Mouse (Mus musculus) large intestine, adult 2 months (tissue): ENCODE measurements around the gene Htr1d. TPM values are rescaled to one million over a fixed set of nuclear protein-coding genes. Genes with fewer than 3 reads are reported as not detected.

Experiments used
- DNase-seq: peaks from one replicate; pipeline ENCODE4 v3.0.0-alpha.2; 2012; ENCODE audit warnings: low read depth, low spot score
- WGBS: fragments of 180-500 bp; shearing (Covaris S2); methylation state at CpG from one replicate; pipeline ENCODE4 v1.1.7; 2018; 5-methylcytosine and 5-hydroxymethylcytosine counted together
- polyA plus RNA-seq: library from polyadenylated mRNA; depleted of rRNA; stranded (reverse); fragments of >200 nt; gene quantifications from 2 replicates; pipeline ENCODE4 v1.2.3, GENCODE M21; 2012

Htr1d gene
- polyA plus RNA-seq, 1 experiment = 0.16 TPM

DNA sequence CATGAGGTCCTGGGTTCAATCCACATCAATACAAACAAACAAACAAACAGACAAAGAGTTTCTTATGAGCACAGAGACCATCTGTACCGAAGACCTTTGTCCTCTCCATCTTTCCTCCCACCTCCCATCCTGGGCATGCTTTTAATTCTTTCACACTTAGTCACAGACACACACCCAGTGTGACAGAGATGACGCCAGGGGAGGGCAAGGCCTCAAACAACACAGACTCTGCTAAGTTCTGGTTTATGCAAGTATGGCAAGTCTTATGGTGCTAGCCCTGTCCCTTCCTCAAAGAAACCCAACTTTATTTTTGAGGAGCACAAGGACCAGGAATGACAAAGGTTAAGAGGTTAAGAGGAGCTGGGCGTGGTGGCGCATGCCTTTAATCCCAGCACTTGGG, 26.9 kb downstream of the Htr1d start:
- 64% methylated on average over 4 of the region's 4 CpGs for WGBS
- no peak for DNase-seq

DNA sequence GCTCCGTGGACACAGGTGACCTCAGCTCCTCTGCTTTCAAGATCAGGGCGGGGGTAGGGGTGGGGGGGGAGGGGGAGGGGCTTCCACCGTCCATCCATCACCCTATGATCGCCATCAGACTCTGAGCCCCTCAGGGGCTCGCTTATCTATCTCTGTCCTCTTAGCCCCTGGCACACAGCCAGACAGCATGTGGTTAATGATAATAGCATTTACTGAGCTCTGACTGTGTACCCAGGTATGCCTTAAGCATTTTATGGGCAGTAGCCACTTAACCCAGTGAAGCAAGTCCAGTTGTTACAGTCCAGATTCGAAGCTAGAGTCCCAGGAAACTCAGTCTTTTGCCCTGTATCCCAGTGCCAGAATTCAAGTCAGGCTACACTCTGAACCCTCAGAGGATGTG, 28.2 kb downstream of the Htr1d start:
- no peak for DNase-seq
- 6% methylated on average over 6 of the region's 6 CpGs for WGBS

GRCm38 (mm10) chr4:136452286-136452685, 29.0 kb downstream of the Htr1d start:
- DNase-seq = no peak
- 76% methylated on average over 3 of the region's 3 CpGs for WGBS

DNA sequence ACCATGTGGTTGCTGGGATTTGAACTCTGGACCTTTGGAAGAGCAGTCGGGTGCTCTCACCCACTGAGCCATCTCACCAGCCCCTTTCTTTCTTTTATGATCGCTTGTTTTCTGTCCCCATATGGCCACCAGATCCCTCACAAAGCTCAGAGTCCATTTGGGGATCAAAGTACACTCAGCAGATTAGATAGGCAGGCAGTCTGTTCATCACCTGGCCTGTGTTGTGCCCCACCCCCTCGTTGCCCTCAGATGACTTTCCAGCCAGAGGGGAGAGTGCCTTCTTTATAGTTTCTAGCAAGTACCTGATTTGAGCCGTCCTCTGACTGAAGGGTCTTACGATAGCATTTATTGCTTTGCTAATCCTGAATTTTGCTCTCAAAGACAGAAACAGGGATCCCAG, 29.5 kb downstream of the Htr1d start:
- DNase-seq = no peak
- 27% methylated on average over 5 of the region's 5 CpGs for WGBS

GRCm38 (mm10) chr4:136454850-136455260, 31.5 kb downstream of the Htr1d start:
- 4% methylated on average over 10 of the region's 10 CpGs for WGBS
- DNase-seq = no peak

GRCm38 (mm10) chr4:136456516-136457218, 33.3 kb downstream of the Htr1d start:
- no peak for DNase-seq
- 88% methylated on average over 6 of the region's 6 CpGs for WGBS

DNA sequence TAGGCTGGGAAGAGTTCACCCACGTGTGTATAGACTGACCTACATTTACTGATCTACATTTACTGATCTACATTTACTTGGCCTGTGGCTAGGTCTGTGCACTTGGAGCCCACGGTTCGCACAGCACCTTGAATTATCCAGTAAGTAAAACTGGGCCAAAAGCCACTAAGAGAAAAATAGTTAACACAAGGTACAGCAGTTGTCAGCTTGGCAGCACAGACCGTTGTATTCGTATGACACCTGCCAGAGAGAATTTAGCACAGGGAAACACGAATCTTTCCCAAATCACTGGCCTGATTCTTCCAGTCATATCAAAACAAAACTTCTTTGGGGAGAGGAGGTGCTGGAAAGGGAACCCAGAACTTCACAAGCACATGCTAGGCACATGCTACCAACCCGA, 35.0 kb downstream of the Htr1d start:
- 87% methylated on average over 7 of the region's 7 CpGs for WGBS

GRCm38 (mm10) chr4:136459210-136459609, 35.9 kb downstream of the Htr1d start:
- WGBS = 77% methylated on average over 12 of the region's 12 CpGs
- DNase-seq = no peak

More for the DNA sequence above, 35.0 kb downstream of the Htr1d start:
- no peak for DNase-seq

DNA sequence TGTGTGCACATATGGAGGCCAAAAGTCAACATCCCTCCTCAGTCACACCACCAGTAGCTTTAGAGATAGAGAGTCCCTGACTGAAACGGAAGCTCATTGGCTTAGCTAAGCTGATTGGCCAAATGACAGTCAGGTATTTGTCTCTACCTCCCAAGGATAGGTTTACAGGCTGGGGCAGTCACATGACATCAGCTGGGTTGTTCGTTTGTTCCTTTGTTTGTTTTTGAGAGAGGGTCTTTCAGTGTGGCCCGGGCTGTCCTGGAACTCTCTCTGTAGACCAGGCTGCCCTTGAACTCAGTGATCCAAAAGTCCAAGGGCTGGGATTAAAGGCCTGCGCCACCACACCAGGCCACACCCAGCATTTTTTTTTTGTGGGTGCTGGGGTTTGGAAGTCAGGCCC, 37.9 kb downstream of the Htr1d start:
- WGBS = 73% methylated on average over 4 of the region's 4 CpGs
- no peak for DNase-seq

- 41% methylated on average over 6 of the region's 6 CpGs for WGBS
- no peak for DNase-seq
These were observed 38.4 kb downstream of the Htr1d start for GRCm38 (mm10) chr4:136461761-136462085.

GRCm38 (mm10) chr4:136462086-136462838, 38.9 kb downstream of the Htr1d start, which contains the start of gene 6030445D17Rik:
Gene 6030445D17Rik (plus strand): TSS chr4:136462250.
- DNase-seq = no peak
- 2% methylated on average over 64 of the region's 64 CpGs for WGBS

GRCm38 (mm10) chr4:136462839-136463178, 39.5 kb downstream of the Htr1d start:
- WGBS = 12% methylated on average over 8 of the region's 8 CpGs
- no peak for DNase-seq

DNA sequence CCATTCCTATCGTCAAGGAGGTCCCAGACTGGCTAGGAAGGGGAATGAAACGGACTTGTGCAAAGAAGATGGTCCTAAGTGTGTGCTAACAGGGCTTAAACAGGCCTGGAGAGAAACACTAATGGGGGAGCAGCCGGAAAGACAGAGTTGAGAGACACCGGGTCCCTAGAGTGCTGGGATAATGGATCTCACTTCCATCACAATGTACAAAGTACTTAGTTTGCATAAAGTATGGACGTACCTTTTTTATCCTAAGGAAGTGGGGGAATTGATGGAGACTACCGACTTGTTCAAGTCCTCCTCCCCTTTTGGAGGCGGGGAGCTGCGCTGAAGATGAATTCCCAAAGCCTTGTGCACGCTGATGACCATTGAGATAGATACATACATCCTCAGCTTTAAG, 40.1 kb downstream of the Htr1d start:
- WGBS = 49% methylated on average over 9 of the region's 9 CpGs
- no peak for DNase-seq

DNA sequence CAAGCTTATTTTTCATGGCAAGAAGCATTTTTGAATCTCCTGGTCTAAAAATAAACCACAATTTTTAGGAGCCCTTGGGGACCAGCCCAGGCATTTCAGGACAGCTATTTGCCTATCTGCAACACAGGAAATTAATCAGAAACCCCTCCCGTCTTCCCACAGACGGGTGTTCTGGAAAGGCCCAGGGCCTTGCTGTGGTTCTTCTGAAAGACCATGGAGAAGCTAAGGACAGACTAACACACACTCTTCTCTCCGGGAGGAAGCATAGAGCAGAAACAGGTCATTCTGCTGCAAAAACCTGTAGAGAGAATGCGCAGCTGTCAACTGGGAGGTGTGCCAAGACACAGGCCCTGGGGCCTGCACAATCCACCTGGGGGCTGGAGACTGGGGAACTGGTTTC, 42.9 kb downstream of the Htr1d start:
- DNase-seq = no peak

GRCm38 (mm10) chr4:136468553-136469327, 45.4 kb downstream of the Htr1d start:
- no peak for DNase-seq

More for the DNA sequence above, 42.9 kb downstream of the Htr1d start:
- 27% methylated on average over 4 of the region's 4 CpGs for WGBS

DNA sequence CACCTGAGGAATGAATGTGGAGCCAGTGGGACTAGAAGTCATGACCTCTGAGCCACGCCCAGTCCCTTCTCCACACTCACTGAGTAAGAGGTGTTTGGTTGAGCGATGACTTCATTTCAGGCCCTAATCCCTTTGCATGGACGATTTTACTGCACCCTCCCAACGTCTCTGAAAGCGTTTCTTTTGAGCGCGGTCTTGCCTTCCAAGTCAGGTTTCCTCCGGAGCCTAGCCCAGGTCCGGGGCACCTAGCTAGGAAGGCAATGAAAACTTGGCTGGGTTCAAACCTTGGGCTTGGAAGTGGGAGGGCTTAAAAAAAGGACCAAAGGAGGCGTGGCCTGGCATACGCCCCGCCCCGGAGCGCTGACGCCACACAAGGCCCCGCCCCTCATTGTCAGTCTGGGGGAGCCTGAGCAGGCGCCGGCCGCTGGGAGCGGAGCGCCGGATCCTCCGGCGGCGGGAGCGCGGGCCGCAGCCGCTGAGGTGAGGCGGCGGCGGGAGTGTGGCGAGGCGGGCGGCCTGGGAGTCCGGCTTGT, 46.1 kb downstream of the Htr1d start, which contains the start of gene Luzp1:
Luzp1 (plus strand) TSS at position 391 of the 533 bp plus-strand sequence.
- 1% methylated on average over 36 of the region's 36 CpGs for WGBS
- DNase-seq = no peak

More at GRCm38 (mm10) chr4:136468553-136469327, 45.4 kb downstream of the Htr1d start:
- 34% methylated on average over 14 of the region's 14 CpGs for WGBS

DNA sequence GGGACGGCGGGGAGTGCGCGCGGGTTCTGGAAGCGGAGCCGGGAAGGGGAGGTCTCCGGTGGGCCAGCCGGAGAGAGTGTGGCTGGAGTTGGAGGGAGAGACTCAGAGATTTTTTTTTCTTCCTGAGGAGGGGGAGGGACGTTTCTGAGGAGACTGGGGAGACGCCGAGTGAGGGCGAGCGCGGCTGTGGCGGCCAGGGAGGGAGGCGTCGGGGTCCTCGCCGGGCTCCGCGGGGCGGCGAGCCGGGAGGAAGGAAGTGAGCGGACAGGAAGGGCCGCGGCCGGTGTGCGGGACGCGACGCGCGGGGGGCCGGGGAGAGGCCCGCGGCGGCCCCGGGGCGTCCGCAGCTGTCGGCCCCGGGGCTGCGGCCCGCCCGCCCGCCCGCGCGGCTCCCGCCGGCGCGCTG, 46.6 kb downstream of the Htr1d start:
- no peak for DNase-seq
- WGBS = under 1% methylated on average over 48 of the region's 55 CpGs

- WGBS = under 1% methylated on average over 57 of the region's 58 CpGs
- DNase-seq = no peak
These were observed 47.2 kb downstream of the Htr1d start for GRCm38 (mm10) chr4:136470347-136471071.

DNA sequence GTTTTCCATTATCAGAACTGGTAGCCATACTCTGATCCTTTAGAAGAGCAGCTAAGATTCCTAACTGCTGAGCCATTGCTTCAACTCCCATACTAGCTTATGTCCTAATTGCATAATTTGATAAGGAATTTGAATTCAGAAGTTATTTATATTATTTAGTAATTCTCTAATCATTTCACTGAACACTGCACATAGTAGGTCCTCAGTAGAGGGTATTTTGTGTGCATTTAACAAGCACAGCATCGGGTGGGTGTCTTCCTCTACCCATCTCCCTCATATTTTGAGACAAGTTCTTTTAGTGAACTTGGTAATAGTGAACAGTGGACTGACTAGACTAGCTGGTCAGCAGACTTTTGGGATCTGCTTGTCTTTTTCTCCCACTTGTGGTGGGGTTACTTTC, 53.4 kb downstream of the Htr1d start:
- no peak for DNase-seq
- 75% methylated on average over 1 of the region's 1 CpGs for WGBS
